Mouse (Mus musculus) left cerebral cortex, adult 6 months (tissue): ENCODE results near the gene Gm13769. TPM values are rescaled to one million over a fixed set of nuclear protein-coding genes. Genes with fewer than 3 reads are reported as not detected.

Source experiments
- long read RNA-seq, 2 experiments: library from polyadenylated mRNA; unstranded; transcript quantifications; one replicate each; pipeline ENCODE4 v2.0.0; 2019 to 2020
- polyA plus RNA-seq: library from polyadenylated mRNA; unstranded; fragments of <200 nt; fragmentation: Nextera tagmentation; gene quantifications from 2 replicates; pipeline ENCODE4 v1.2.3, GENCODE M21; 2021

Gm13769 gene
- polyA plus RNA-seq = not detected in 2 replicates
- long read RNA-seq, experiment 1 = 0 reads
- long read RNA-seq, experiment 2 = 0 reads

DNA sequence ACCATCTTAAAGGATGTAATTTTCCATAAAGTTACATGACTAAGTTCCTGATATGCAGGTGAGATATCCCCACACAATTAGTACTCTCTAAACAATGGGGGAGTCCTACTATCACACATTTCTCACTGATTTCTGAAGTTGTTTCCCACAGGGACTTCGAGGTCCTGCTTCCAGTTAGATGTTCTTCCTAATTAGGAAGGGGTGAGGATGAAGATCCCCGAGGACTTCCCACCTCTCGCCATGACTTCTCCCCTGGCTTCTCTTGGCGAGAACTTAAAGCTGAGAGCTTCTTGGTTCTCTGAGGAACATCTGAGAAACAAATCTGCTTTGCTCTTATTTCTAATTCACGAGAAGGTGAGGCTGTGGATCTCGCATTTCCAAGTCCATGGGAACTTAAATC is at the start of gene Gm13769:
TSS of gene Gm13769 (plus strand) at position 301 of the 400 bp plus-strand sequence.

DNA sequence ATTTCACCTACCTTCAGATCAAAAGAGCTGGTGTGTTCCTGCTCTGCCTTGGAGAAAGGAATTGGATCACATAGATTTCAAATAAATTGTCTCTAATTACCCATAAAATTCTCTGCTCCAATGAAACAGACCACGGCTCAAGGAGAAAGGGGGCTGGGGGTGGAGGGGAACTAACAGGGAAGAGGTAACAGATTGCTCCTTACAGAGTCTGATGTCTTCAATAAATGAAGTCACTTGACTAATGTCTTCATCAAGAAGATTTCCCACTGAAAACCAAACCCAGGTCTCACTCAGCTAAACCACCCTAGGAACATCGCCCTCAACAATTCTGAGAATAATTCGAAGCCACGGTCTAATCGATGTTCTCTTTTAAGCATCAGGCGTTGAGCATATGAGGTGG is 29.3 kb upstream of the Gm13769 start, which contains the start of gene Olfr1272:
TSS of gene Olfr1272 (minus strand) at position 101 of the 400 bp plus-strand sequence.

Other genes with a start within 250 kb of the Gm13769 start
- not detected in 2 replicates for gene Olfr1269, start 200.8 kb upstream of the Gm13769 start, polyA plus RNA-seq
- not detected in 2 replicates for gene Olfr32, start 179.9 kb upstream of the Gm13769 start, polyA plus RNA-seq
- not detected in 2 replicates for gene Olfr1270, start 169.1 kb upstream of the Gm13769 start, polyA plus RNA-seq
- not detected in 2 replicates for gene Olfr1506, start 97.7 kb upstream of the Gm13769 start, polyA plus RNA-seq
- not detected in 2 replicates for gene Olfr142, start 64.6 kb upstream of the Gm13769 start, polyA plus RNA-seq
- not detected in 2 replicates for gene Olfr1271, start 51.2 kb upstream of the Gm13769 start, polyA plus RNA-seq
- gene Olfr1272, start 29.4 kb upstream of the Gm13769 start, polyA plus RNA-seq = not detected in 2 replicates
- not detected in 2 replicates for gene Olfr1274-ps, start 76.5 kb downstream of the Gm13769 start, polyA plus RNA-seq